Mouse (Mus musculus): Measurements from ENCODE around the gene Trat1.

DNA sequence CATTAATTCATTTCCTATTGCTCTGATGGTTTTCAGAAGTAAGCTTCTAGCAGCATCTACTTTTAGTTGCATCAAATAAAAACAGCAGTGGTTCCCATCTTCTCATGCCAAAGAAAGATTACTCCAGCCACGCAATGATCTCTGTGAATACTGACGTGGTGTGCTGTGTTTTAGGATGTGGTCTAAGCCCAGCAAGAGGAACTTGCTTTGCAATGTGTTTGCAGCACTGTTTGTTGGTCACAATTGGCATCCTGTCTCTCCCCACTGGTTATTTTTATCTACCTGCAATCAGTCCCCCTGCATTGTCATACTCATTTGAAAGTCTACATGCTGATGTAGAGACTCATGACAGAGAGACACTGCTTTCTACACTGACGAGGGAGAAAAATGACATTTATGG is 14.4 kb upstream of the Trat1 start:
- no peak for TF ChIP-seq CTCF (IDR thresholded peaks at IDR 0.05; ENCODE audit: borderline replicate concordance, insufficient read depth, low read length)
- no peak for TF ChIP-seq POLR2A (IDR thresholded peaks at IDR 0.05; ENCODE audit: low read depth, low read length)
